Mouse (Mus musculus) kidney, adult 9 months (tissue): ENCODE measurements around the gene Vmn1r9.
"Not testable (repeated sequence)": the region's sequence is repeated elsewhere in the genome, so short reads cannot be mapped to it uniquely, and the experiment has no call there.

Source experiments
- DNase-seq: peaks from one replicate; pipeline ENCODE4 v3.0.0; 2022

Gene Vmn1r9

DNA sequence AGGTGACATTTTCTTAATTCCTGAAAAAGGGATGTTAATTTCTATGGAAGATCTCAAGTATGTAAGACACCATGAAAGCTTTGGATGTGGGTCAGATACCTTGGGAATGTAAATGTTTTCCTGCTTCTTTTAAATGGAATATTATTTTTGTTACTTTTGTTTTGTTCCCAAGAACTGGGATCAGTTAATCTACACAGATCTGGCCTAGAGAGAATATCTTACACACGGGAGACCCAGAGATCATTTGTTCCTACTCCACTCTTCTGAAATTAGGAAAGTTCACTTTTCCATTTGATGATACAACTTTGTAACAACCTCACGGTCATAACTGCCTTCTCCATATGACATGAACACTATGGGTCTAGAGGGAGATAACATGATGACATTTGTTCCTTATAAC is at the start of gene Vmn1r9:
Gene Vmn1r9, plus strand, starts transcription at position 301 of the 400 bp plus-strand sequence.
- DNase-seq = no peak

DNA sequence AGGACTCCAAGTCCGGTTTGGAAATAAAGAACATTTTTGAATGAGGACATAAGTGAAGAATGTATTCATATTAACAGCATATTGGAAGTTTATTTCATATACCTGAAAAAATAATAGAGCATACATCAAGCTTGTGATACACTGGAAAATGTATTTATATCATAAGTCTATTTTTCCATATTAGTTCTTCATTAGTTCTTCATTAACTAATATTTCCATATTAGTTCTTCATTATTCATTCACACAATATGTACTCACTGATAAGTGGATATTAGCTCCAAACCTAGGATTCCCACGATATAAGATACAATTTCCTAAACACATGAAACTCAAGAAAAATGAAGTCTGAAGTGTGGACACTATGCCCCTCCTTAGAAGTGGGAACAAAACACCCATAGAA is 41.4 kb upstream of the Vmn1r9 start, which contains the start of gene Vmn1r7:
Gene Vmn1r7, minus strand, starts transcription at position 101 of the 400 bp plus-strand sequence.
- DNase-seq = not testable (repeated sequence)

DNA sequence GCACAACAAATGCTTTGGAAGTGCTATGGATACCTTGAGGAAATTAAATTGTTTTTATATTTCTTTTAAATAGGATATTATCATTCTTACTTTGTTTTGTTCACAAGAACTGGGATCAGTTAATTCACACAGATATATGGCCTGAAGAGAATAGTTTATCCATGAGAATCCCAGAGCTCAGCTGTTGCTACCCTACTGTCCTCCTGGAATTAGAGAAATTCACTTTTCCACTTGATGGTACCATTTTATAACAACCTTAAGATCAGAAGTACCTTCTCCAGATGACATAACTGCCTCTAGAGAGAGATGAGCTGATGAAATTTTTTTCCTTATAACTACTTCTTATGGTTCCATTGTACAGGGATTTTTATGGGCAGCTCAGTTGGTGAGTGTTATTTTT is 34.6 kb upstream of the Vmn1r9 start, which contains the start of gene Vmn1r8:
Gene Vmn1r8, plus strand, starts transcription at position 301 of the 400 bp plus-strand sequence.
- DNase-seq = no peak

DNA sequence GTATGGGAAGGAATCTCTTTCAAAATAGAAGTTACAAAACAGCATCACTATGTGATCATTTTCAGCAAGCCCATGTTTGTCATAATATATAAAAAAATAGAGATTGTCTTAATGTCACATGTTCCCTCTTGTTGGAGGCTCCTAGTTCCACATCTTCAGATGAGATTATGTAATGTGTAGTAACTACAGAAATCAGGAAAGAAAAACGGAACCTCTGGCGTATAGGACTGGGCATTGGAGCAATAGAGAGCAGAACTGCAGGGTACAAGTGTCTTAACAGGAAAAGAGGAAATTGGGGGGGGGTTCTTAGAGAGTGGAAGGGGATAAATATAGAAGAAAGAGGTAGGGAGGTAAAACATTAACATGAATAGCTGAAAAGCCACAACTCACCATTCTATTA is 31.9 kb upstream of the Vmn1r9 start:
- DNase-seq = no peak

DNA sequence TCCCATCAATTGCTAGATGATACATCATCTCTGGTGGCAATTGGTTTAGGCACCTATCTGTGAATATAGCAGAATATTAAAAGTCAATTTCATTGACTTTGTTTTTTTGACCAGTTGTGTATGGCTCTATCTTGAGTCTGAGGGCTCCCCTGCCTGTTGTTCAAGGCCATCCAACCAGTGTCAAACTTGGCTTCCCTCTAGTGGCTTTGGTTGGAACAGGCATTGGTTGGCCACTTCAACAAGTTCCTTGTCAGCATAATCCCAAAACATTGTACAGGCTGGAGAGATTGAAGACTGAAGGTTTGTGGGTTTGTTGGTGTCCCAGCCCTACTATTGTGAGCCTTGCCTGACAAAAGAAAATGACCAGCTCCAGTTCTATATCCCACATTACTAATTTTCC is 2.9 kb upstream of the Vmn1r9 start:
- peak; percentile 54 for DNase-seq

DNA sequence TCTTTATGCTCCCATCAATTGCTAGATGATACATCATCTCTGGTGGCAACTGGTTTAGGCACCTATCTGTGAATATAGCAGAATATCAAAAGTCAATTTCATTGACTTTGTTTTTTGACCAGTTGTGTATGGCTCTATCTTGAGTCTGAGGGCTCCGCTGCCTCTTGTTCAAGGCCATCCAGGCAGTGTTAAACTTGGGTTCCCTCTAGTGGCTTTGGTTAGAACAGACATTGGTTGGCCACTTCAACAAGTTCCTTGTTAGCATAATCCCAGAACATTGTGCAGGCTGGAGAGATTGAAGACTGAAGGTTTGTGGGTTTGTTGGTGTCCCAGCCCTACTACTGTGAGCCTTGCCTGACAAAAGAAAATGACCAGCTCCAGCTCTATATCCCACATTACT is 39.8 kb downstream of the Vmn1r9 start:
- DNase-seq = peak; percentile 20

DNA sequence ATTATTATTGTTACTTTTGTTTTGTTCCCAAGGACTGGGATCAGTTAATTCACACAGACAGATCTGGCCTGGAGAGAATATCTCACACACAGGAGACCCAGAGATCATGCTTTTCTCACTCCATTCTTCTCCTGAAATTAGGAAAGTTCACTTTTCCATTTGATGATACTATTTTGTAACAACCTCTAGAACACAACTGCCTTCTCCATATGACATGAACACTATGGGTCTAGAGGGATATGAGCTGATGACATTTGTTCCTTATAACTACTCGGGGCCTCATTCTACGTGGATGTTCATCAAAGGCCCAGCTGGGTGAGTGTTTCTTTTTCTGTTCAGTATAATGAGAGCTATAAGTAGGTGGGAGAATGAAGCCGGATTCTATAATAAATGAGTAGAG is 42.6 kb downstream of the Vmn1r9 start, which contains the start of gene Vmn1r10:
Gene Vmn1r10, plus strand, starts transcription at position 301 of the 400 bp plus-strand sequence.
- no peak for DNase-seq
